Mouse (Mus musculus) hindbrain, embryonic 16.5 days (tissue): ENCODE data around the gene Tagln2. TPM values are rescaled to one million over a fixed set of nuclear protein-coding genes. Genes with fewer than 3 reads are reported as not detected.

Source experiments
- ATAC-seq: fragments of 200-750 bp; cut with Nextera tagmentation; 2 replicates; pipeline ENCODE4 v1.8.0; 2017; ENCODE audit warnings: moderate TSS enrichment, moderate library complexity
- H3K27ac ChIP-seq: fragments of 300-500 bp; sonication (generic); 2 replicates; pipeline ENCODE4 v1.5.1; 2014; ENCODE audit warnings: low read depth, mild to moderate bottlenecking, control low read depth, low read length, moderate library complexity
- H3K27me3 ChIP-seq: fragments of 300-500 bp; sonication (generic); replicated peaks from 2 replicates; pipeline ENCODE4 v1.6.1; 2014; ENCODE audit warnings: low read length; ENCODE audit not compliant: control insufficient read depth, insufficient read depth
- H3K36me3 ChIP-seq: fragments of 300-500 bp; sonication (generic); 2 replicates; pipeline ENCODE4 v1.6.1; 2014; ENCODE audit warnings: mild to moderate bottlenecking, low read length, moderate library complexity, mixed read lengths; ENCODE audit not compliant: control insufficient read depth, insufficient read depth
- H3K4me1 ChIP-seq: fragments of 300-500 bp; sonication (generic); 2 replicates; pipeline ENCODE4 v1.6.1; 2014; ENCODE audit warnings: low read depth, low read length; ENCODE audit not compliant: control insufficient read depth, insufficient read depth
- H3K4me2 ChIP-seq: fragments of 300-500 bp; sonication (generic); 2 replicates; pipeline ENCODE4 v1.6.1; 2014; ENCODE audit warnings: mild to moderate bottlenecking, low read length, control low read depth, moderate library complexity
- H3K4me3 ChIP-seq: fragments of 300-500 bp; sonication (generic); 2 replicates; pipeline ENCODE4 v1.5.1; 2014; ENCODE audit warnings: mild to moderate bottlenecking, low read length, control low read depth, moderate library complexity
- H3K9ac ChIP-seq: fragments of 300-500 bp; sonication (generic); 2 replicates; pipeline ENCODE4 v1.6.1; 2014; ENCODE audit warnings: low read depth, mild to moderate bottlenecking, control low read depth, low read length, moderate library complexity
- H3K9me3 ChIP-seq: fragments of 300-500 bp; sonication (generic); 2 replicates; pipeline ENCODE4 v1.6.1; 2014; ENCODE audit warnings: mild to moderate bottlenecking, low read length, moderate library complexity; ENCODE audit not compliant: control insufficient read depth
- WGBS: fragments of 180-500 bp; shearing (Covaris S2); extraction: QIAGEN DNeasy Blood & Tissue Kit; methylation state at CpG from one replicate; pipeline ENCODE4 v1.1.7; 2014; 5-methylcytosine and 5-hydroxymethylcytosine counted together
- polyA plus RNA-seq: library from polyadenylated mRNA; unstranded; fragments of >200 nt; fragmentation: Nextera tagmentation; extraction: Ambion mirVana; gene quantifications from 2 replicates; pipeline ENCODE4 v1.2.1, GENCODE M21; 2015

The Tagln2 gene
- polyA plus RNA-seq, 1 experiment from 2014 or later, result 71.7 TPM

DNA sequence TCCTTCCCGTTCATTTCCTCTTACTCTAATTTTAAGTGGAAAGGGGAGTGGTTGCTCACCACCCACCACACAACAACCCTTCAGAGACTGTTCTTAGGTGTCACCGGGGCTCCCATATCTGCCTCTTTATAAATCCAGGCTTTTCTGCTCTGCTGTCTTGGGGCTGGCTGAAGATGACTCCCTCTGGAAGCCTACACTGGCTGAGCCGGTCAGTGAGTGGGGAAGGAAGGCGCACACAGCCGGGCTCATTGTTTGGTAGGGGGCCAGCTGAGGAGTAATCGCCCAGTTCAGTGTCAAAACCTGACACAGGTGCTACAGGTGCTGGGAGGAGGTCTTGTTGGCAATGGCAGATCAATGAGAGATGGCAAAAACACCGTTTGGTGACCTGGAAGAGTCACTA lies 26.1 kb downstream of the Tagln2 start:
- Histone ChIP-seq H3K27me3 (peaks cover 2% of the 10 kb centered on the region; the same call in 1 of the 2 replicates), H3K4me1 (peaks cover 9% of the 10 kb centered on the region), H3K4me2 (no peak overlapping the region), H3K4me3 (no peak overlapping the region), H3K9ac (no peak overlapping the region), H3K27ac (no peak overlapping the region), H3K9me3 (no peaks in the 10 kb centered on the region), H3K36me3 (no peaks in the 10 kb centered on the region)
- no peak for ATAC-seq
- 65% methylated on average over 7 of the region's 7 CpGs for WGBS

DNA sequence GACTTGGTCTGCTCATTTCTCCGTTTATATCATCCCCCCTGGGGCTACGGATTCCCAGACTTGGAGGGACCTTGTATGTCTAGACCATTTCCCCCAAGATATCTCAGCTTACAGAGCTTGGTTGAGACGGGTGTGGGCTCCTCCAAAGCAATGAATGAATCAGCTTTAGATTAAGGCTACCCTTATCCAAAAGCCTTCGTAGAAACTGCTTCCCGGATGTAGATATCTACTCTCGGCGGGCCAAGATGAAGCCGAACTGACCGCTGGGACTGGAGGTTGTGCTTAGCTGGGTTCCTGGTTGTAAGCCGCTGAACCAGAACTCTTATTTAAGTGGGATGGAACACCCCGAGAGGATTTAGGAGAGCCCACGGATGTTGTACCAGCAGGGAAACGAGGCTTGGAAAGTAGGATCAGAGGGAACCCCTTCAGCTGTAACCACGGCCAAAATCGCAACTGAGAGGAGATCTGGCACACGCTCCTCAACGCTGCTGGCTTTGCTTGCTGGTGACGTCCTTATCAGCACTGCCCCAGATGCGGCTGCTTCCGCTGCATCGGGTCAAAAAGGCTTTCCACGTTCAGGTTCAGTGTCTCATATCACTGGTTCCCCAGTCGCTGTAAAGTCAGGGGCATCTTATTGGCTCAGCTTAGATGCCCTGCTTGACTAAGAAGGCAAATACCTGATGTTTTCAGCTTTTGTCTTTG lies 26.7 kb downstream of the Tagln2 start:
- H3K36me3 ChIP-seq, result no peaks in the 10 kb centered on the region
- H3K27ac ChIP-seq, result no peak overlapping the region
- H3K9me3 ChIP-seq, result no peaks in the 10 kb centered on the region
- ATAC-seq, result no peak
- H3K9ac ChIP-seq, result no peak overlapping the region
- H3K4me2 ChIP-seq, result no peak overlapping the region
- 78% methylated on average over 23 of the region's 23 CpGs for WGBS
- no peak overlapping the region for H3K4me3 ChIP-seq
- H3K27me3 ChIP-seq, result peaks cover 2% of the 10 kb centered on the region; the same call in 1 of the 2 replicates
- peaks cover 9% of the 10 kb centered on the region for H3K4me1 ChIP-seq

DNA sequence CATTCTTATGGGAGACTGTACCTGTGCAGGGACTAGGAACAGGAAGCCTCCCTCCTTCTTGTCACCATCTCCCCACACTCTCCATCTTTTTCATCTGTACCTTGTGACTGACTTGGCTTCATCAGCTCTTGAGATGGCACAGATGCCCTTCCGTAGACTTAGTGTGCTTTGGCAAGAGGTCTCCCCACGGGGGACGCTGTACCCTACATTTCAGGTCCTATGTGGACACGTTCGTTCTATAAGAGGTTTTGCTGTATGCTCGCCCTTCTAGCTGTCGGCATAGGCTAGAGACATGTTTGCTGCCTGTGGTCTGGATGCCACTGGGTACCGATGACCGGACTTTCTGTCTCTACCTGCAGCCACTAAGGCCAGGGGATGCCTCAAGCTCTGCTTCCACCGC lies 27.6 kb downstream of the Tagln2 start:
- Histone ChIP-seq H3K27me3 (no peaks in the 10 kb centered on the region; the same call in 1 of the 2 replicates), H3K4me3 (no peak overlapping the region), H3K36me3 (no peaks in the 10 kb centered on the region), H3K4me2 (no peak overlapping the region), H3K27ac (no peak overlapping the region), H3K9ac (no peak overlapping the region), H3K9me3 (no peaks in the 10 kb centered on the region), H3K4me1 (peaks cover 10% of the 10 kb centered on the region)
- ATAC-seq, result no peak
- WGBS, result 95% methylated on average over 10 of the region's 10 CpGs

DNA sequence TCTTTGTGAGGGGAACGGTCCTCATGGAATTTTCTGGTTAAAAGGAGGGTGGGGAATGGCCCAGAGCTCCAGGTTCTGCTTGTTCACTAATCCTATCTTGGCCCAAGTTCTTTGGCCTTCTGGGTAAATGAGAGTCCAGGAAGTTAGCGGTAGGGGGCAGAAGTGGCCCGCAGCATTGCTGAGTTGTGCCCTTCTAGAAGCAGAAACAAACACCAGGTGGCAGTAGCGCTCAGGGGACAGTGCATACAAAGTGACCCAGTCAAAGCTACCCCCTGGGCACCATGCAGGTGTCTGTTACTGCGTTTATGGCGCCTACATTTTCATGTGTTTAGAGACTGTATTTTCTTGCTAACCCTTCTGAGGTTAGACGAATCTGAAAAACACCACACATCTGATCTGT lies 28.9 kb downstream of the Tagln2 start:
- no peak overlapping the region for H3K27ac ChIP-seq
- no peak overlapping the region for H3K4me2 ChIP-seq
- no peak overlapping the region for H3K4me3 ChIP-seq
- no peak overlapping the region for H3K9ac ChIP-seq
- ATAC-seq, result peak; percentile 76
- H3K4me1 ChIP-seq, result peaks cover 18% of the 10 kb centered on the region
- H3K36me3 ChIP-seq, result no peaks in the 10 kb centered on the region
- H3K27me3 ChIP-seq, result no peaks in the 10 kb centered on the region; the same call in 1 of the 2 replicates
- WGBS, result 9% methylated on average over 7 of the region's 7 CpGs
- H3K9me3 ChIP-seq, result no peaks in the 10 kb centered on the region

- no peak overlapping the region for H3K9ac ChIP-seq
- no peaks in the 10 kb centered on the region; the same call in 1 of the 2 replicates for H3K27me3 ChIP-seq
- H3K9me3 ChIP-seq, result no peaks in the 10 kb centered on the region
- peak; percentile 5; the same call in 1 of the 2 replicates for ATAC-seq
- H3K4me2 ChIP-seq, result no peak overlapping the region
- no peaks in the 10 kb centered on the region for H3K36me3 ChIP-seq
- WGBS, result 50% methylated on average over 8 of the region's 8 CpGs
- no peak overlapping the region for H3K27ac ChIP-seq
- peaks cover 15% of the 10 kb centered on the region for H3K4me1 ChIP-seq
- H3K4me3 ChIP-seq, result no peak overlapping the region
Observed at GRCm38 (mm10) chr1:172530544-172531220, 30.8 kb downstream of the Tagln2 start.

GRCm38 (mm10) chr1:172532551-172532950 lies 32.7 kb downstream of the Tagln2 start:
- ATAC-seq, result peak; percentile 53
- Histone ChIP-seq H3K9ac (peak overlapping the region; percentile 63), H3K36me3 (no peaks in the 10 kb centered on the region), H3K4me1 (peaks cover 15% of the 10 kb centered on the region), H3K27ac (no peak overlapping the region), H3K4me3 (peak overlapping the region; percentile 32), H3K27me3 (no peaks in the 10 kb centered on the region; the same call in 1 of the 2 replicates), H3K4me2 (peak overlapping the region; percentile 53), H3K9me3 (no peaks in the 10 kb centered on the region)
- WGBS, result 3% methylated on average over 11 of the region's 13 CpGs

DNA sequence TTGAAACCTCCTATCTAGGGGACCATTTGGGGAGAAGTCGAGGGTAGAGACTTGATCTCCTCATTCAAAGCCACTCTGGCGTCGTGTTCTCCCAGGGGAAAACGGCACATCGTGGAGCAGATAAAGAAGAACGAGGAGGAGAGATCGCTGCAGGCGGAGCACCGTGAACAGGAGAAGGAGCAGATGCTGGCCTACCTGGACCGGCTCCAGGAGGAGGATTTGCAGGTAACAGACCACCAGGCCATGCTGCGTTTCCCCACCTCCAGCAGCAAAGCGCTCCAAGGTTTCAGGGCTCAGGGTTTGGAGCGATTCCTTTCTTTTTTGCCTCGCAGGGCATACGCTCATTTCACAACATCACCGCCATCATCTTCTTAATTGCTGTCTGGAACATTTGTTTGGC lies 35.3 kb downstream of the Tagln2 start:
- H3K36me3 ChIP-seq, result no peaks in the 10 kb centered on the region
- 75% methylated on average over 16 of the region's 16 CpGs for WGBS
- no peak overlapping the region for H3K27ac ChIP-seq

DNA sequence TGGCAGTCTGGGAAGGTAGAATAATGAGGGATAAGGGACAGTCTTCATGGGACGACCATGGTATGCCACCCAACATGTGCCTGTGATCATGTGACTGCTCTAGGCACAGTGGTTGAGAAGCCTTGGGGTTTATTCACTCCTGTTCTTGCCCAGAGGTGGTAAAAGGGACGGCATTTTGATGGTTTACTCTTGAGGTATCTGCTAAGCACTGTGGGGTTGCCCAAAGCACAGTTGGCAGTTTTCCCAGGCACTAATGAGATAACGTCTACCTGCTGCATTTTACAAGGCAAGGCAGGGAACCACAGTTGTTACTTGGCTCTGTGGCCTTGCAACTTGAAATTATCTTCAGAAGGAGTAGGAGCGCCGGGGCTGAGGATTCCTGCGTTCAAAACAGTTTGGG lies 40.0 kb downstream of the Tagln2 start:
- H3K27ac ChIP-seq, result 0 out of 2 replicates have a peak overlapping the region, but pooled peaks have one; percentile 21
- no peaks in the 10 kb centered on the region for H3K36me3 ChIP-seq
- no peaks in the 10 kb centered on the region; the same call in 1 of the 2 replicates for H3K27me3 ChIP-seq
- H3K4me3 ChIP-seq, result no peak overlapping the region
- no peak overlapping the region for H3K4me2 ChIP-seq
- H3K9ac ChIP-seq, result no peak overlapping the region; the same call in 1 of the 2 replicates
- peaks cover 9% of the 10 kb centered on the region; the same call in 1 of the 2 replicates for H3K4me1 ChIP-seq
- 58% methylated on average over 6 of the region's 6 CpGs for WGBS
- no peaks in the 10 kb centered on the region for H3K9me3 ChIP-seq
- peak; percentile 22; the same call in 1 of the 2 replicates for ATAC-seq

More for the DNA sequence above, 35.3 kb downstream of the Tagln2 start:
- H3K4me3 ChIP-seq, result no peak overlapping the region
- no peak overlapping the region for H3K4me2 ChIP-seq
- H3K4me1 ChIP-seq, result peaks cover 20% of the 10 kb centered on the region
- no peak for ATAC-seq
- no peaks in the 10 kb centered on the region for H3K27me3 ChIP-seq
- H3K9ac ChIP-seq, result no peak overlapping the region
- H3K9me3 ChIP-seq, result no peaks in the 10 kb centered on the region

- H3K4me3 ChIP-seq, result no peak overlapping the region
- H3K9me3 ChIP-seq, result no peaks in the 10 kb centered on the region
- H3K9ac ChIP-seq, result peak overlapping the region; percentile 51
- peak; percentile 60; the same call in 1 of the 2 replicates for ATAC-seq
- WGBS, result 43% methylated on average over 11 of the region's 11 CpGs
- H3K27ac ChIP-seq, result 0 out of 2 replicates have a peak overlapping the region, but pooled peaks have one; percentile 21
- H3K36me3 ChIP-seq, result no peaks in the 10 kb centered on the region
- no peaks in the 10 kb centered on the region; the same call in 1 of the 2 replicates for H3K27me3 ChIP-seq
- peaks cover 9% of the 10 kb centered on the region; the same call in 1 of the 2 replicates for H3K4me1 ChIP-seq
- no peak overlapping the region for H3K4me2 ChIP-seq
Observed at GRCm38 (mm10) chr1:172540283-172540820, 40.5 kb downstream of the Tagln2 start.
